Mouse (Mus musculus) heart, postnatal 36 days (tissue): ENCODE measurements around the gene Oat. TPM values are rescaled to one million over a fixed set of nuclear protein-coding genes. Genes with fewer than 3 reads are reported as not detected.

ENCODE experiments used
- DNase-seq, 2 experiments: peaks; one replicate each; pipeline ENCODE4 v3.0.0; 2021 to 2022
- intact Hi-C: fragments of 180-260 bp; cut with DNase I; formaldehyde crosslinking; loops from one replicate; pipeline ENCODE4 v1.15.1; 2025
- total RNA-seq, 2 experiments: library from RNA; stranded (reverse); gene quantifications; 2 replicates each; pipeline ENCODE4 v1.2.3; 2021

Gene Oat
- total RNA-seq = 100 to 1,000 TPM; 169 to 175 TPM

DNA sequence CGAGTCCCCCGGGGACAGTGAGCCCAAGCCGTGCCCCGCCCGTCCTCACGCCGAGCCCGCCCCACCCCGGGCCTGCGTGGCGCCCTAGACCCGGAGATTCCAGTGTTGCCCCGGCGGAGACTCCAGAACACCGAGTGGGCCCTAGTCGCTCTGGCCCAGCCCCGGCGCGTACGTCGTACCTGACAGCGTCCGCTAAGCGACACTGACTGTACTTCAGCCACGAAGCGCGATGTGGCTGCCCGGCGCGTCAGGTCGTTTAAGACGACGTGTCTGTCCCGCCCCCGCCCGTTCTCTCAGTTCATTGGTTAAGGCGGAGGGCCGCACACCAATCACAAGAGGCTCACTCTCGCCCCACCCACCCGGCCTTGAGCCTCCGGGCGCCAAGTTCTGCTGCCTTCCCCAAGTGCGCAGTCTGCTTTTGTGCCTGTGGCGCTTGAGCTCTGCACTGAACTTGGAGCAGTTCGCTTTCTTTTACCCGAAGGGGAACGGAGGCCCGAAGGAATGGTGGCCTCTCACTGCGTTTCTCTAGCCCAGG is at the start of gene Oat:
Gene Oat, minus strand, starts transcription at position 283 of the 535 bp plus-strand sequence.
- intact Hi-C loops = loop anchor here (5.0 to 10.0 kb wide), 2 partner anchors 139 to 236 kb away; partner anchors contain the start of gene Fam53b
- DNase-seq = peak; percentile 91 to 94

DNA sequence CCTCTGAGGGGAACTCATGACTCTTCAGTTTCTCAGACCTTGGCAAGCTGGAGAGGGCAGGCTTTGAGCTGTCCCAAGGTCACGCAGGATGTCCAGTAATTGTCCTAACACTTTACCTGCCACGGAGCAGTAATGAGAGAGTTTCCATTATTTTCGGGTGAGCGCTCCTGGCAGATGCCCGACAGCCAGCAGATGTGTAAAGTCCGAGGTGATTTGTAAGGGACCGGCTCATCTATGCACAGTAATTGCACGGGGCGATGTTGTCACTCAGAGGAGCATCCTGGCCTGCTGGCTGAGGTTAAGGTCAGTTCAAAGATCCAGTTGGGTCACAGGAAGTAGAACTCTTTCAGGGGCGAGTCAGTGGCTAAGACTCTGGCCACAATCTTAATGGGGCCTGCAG is 48.0 kb upstream of the Oat start:
- no peak for DNase-seq
- intact Hi-C loops = no loop called here

DNA sequence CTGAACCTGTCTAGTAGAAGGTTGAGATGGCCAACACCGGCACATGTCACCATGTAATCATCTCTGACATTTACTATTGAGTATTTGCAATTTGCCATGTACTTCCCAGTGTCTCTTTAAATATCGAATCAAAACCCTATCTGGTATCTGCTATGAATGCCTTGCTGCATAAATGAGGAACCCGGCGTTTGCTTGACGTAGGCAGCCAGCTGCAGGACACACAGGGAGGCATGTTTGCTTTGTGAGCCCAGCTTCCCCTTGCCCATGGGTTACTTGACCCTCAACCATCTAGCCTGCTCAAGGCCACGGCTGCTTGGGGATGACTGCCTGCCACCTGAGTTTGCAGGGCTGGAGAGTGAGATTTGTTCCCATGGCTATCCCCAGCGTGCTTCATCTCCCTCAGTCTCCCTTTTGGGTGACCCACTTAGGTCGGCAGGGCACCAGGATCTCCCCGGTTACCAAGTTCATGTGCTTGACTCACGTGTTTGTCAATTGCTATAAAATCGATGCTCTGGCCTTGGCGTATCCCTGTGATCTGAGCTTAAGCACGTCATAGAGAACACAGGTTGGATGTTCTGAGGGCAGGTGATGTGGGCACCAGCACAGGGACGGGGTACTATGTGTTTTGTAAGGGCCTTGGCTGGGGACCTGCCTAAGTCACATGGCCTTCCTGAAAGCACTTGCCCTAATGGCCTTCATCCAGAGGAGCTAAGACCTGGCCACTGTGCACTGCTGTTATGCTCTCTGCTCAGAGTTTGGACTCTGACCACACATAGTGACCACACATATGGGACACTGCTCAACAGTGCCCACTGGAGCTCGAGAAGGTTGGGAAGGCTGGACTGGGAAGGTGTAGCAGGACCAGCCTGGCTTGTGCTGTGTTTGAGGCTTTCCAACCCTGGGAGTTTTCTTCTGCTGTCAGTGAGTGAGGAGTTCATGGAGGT is 44.0 kb upstream of the Oat start:
- no peak for DNase-seq
- intact Hi-C loops = no loop called here

DNA sequence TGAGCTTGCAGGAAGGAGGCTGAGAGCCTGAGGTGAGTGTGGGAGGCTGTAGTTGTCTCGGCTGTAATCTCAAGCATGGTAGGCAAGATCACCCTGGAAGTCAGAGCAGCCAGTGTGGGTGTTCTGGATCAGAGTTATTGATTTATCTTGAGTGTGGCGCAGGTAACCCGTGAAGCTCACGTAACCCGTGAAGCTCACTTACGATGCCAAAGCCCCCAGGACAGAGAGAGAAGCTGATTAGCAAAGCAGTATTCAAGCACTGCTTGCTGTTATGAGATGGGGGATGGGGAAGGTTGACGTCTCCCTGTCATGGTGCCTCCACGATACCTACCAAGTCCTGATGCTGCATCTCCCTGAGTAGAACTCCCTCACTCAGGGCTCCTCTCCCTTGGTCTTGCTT is 43.4 kb upstream of the Oat start:
- intact Hi-C loops = no loop called here
- no peak for DNase-seq

DNA sequence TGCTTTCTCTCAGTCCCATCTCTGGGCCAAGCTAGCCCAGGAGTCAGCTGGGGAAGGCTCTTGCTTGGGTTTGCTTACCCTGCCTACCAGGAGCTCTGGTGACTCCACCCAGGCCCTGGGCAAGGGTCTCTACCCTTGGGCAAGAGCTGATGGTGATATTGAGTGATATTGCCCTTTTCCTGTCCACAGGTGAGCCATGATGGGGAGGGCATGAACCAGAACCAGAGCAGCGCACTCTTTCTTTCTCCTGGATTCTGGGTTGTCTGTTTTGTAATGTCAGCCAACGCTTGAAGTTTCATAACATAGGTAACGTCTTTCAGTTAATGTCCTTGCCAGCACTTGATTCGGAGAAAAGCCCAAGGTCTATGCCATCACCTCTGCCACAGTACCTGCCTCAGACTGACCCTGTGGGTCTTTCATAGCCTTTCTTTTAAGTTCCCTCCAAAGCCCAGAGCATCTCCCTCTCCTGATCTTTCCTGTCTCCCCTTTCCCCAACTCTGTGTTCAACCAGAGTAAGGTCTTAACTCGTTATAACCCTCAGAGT is 40.9 kb upstream of the Oat start:
- intact Hi-C loops = no loop called here
- DNase-seq = no peak

DNA sequence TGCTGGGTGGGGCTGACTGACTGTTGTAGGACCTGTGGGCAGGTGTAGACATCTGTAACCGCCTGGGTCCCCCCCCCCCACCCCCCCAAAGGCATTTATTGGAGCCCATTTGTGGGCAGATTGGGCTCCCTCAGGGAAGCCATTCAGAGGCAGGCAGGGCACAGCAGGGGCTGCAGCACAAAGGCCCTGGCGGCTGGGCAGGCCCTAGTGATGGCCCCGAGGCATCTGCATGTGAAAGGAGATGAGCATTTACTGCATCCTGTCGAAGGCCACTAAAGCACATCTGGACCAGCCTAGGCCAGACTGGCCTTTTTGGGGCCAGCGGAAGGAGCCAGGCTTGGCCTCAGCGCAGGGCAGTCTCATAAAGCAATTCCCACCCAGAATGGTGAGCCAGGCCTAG is 40.2 kb upstream of the Oat start:
- DNase-seq = no peak
- intact Hi-C loops = no loop called here

DNA sequence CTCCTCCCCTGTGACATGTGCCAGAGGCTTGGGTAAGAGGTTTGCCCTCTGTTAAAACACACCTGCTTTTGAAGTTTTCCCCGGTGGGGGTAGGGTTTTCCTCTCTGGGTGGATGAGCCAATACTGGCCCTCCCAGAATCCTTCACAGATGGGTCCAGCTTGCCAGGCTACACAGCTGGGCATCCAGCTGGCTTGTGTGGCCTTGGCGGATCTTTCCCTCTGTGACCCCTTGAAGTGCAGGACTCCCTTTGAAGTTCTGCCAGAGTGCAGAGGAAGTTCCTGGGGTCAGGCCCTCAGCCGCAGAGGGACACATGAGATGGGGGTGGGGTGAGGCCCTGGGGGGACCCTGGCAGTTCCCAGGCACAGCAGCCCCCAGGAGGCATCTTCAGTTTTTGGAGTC is 39.1 kb upstream of the Oat start:
- DNase-seq = no peak
- intact Hi-C loops = no loop called here

DNA sequence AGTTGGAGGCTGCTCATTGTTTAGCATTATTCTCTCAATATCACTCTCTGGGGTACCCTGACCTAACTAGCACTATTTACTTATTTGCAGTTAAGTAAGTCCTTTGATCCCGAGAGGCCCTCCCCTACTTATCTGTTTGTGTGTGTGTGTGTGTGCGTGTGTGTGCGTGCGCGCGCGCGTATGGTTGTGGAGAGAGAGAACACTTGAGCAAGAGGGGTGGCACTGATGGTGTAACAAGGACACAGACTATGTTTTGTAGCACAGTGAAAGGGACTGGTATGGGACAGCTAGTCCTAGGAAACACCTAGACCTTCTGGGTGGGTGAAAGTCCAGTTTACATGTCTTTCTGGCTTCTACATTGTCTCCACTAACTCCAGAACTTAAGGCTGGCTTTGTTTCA is 35.3 kb upstream of the Oat start:
- DNase-seq = no peak
- intact Hi-C loops = no loop called here

DNA sequence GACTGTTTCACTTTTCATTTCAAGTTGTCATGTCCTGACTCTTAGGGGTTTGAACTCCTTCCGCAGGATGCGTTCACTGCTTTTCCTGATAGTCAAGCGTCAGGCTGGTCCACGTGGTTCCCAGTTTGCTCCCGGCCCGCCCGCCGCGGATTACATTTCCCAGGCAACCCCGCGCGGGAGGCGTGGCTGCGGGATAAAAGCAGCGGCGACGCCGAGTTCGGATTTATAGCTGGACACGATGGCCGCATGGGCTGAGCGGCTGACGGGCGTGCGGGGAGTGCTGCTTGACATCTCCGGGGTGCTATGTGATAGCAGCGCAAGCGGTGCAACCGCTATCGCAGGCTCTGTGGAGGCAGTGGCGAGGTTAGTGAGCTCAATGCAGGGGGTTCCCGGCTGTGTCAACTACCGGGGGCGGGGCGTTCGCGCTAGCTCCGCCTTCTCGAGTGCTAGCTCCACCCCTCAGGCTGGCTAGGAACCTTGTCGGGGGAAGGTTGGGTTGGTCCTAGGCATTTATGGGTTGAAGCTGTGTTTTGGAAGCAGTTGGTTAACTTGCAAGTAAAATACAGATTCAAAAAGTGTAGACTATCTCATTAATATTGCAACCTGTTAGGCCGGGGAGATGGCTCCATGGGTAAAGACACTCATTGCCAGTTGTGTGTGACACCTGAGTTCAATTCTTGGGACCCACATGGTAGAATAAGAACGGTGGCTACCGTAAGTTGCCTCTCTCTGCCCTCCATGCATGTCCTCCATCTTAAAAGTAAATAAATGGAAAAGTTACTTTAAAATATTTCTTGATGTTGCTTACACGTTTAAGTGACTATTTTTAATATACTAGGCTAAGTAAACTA is 34.5 kb upstream of the Oat start, which contains the start of gene Lhpp:
Gene Lhpp, plus strand, starts transcription at position 171 of the 851 bp plus-strand sequence.
- intact Hi-C loops = no loop called here
- peak; percentile 79 to 83 for DNase-seq

DNA sequence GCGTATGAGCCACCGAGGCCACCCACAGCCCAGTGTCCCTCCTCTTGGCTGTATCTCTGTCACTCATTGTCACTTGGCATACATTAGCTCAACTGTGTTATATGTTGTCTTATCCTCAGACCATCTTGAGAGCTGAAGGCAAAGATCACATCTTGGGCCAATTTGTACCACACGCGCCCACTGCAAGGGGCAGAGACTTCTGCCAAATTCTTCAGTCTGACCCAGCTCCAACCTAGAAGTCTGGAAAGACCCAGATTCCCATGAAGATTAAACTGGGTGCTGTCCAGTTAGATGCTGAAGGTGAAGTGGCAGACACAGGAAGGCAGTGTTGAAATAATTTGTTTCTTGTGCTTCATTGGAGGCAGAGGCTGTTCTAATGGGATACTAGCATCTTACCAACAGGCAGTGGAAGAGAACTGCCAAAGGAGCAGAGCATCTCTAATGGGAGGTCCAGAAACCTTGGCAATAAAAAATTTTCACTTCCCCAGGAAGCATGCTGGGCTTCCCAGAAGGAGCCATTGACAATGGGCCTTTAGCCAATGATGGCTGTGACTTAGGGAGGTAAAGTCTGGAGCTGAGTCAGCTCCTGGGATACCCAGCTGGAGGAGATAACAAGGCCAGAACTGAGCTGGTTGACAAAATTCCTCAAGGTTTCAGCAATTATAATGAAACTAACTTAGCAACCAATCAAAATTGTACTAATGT is 32.3 kb upstream of the Oat start:
- no peak for DNase-seq
- intact Hi-C loops = no loop called here

DNA sequence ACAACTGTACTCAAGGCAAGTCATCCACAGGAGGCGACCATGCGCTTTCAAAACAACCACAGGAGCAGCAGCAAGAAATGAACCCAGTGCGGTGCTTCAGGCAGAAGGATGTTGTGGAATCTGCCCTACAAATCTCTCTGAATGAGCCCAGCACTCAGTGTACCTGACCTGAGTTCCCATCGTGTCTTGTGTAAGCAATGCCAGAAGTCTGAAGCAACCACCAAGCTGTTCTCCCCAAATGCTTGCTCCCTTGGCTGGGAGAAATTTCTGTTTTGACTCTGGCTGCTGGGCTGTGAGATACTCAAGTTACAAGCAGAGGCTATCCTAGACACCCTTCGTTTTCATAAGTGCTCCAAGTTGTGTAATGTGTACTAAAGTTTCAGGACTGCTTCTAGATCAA is 29.5 kb upstream of the Oat start:
- intact Hi-C loops = no loop called here
- DNase-seq = no peak

DNA sequence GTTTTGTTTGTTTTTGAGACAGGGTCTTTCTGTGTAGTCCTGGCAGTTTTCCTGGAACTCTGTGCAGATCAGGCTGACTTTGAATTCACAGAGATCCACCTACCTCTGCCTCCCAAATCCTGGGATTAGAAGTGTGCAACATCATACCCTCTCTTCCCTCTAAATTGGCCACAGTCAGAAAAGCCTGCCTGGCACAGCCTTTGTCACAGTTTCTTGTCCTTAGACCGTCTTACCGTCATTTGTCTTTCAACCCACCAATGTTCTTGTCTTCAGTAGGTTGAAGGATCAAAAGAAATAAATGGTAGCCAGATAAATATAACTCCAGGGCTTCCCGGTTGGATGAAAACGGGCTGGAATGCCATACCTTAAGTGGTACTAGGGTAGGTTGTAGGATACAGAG is 28.5 kb upstream of the Oat start:
- intact Hi-C loops = no loop called here
- no peak for DNase-seq

DNA sequence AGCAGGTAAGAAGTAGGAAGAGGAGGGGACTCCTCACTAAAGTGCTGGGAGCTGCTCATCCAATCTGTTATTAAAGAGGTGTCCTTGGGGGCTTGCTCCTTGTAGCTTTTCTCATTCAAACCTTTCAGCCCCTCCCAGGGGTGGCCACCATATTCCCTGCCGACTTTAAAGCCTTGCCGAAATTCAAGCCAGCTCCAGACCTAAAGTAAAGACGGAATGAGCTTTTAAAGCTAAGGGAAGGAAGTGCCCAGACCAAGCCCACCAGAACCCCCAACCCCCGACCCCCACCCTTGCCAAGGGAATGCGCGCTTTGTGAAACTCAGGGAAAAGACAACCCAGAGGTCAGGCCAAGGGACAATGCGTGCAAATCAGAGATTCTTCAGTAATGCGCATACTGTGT is 24.7 kb upstream of the Oat start:
- DNase-seq = no peak
- intact Hi-C loops = no loop called here

DNA sequence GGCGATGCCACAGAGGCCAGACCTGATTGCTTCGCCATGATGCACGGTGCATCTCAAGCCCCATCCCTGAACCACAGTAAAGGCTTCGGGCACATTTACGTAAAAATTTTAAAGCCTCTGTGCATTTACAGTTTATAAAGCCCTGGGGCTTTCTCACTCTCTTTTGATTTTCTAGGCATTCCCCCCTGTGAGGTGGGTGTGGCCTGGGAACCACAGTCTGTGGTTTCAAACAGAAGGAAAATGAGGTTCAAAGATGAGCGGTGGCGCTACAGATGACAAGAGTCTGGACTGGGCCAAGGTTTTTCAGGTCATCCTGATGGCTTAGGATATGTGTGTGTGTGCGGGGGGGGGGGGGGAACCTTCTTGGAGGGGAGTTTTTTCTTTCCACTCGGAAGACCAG is 23.8 kb upstream of the Oat start:
- no peak for DNase-seq
- intact Hi-C loops = no loop called here

DNA sequence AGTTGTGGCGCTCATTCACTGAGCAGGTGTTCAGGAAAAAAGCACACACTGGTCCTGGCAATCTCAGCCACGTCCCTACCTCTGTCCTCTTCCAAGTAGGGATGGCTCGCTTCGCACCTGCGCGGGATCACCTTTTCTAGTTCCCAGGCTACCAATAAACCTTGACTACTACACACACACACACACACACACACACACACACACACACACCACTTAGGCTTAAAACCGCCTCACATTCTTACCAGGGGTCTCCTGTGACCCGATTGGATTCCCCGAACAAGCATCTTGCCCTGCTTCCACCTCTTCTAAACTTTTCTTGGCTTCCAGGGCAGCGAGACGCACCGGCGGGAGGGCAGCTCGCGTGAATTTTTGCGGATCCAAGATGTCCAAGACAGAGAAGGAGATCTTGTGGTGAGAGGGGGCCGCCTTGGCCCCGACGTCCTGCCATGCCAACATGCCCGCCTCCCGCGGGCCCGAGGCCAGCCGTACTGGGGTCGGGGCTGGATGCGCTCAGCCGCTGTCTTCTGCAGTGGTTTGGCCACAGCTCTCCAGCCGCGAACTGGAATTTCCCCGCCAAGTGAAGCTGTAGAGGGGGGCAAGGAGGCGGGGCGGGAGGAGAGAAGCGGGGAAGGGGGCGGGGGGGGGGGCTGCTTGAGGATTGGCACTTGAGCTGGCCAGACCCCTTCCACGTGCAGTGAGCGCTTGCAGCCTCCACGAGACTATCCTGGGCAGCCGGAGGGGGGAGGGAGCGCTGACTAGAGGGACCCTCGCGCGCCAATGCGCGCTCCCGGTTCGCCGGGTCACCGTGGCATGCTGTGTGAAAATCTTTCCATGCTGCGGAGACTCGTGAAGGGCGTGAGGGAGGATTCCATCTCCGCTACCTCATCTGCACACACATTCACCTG is 23.1 kb upstream of the Oat start, which contains the start of gene Nkx1-2:
Gene Nkx1-2, minus strand, starts transcription at position 567 of the 905 bp plus-strand sequence.
- no peak for DNase-seq
- intact Hi-C loops = no loop called here

DNA sequence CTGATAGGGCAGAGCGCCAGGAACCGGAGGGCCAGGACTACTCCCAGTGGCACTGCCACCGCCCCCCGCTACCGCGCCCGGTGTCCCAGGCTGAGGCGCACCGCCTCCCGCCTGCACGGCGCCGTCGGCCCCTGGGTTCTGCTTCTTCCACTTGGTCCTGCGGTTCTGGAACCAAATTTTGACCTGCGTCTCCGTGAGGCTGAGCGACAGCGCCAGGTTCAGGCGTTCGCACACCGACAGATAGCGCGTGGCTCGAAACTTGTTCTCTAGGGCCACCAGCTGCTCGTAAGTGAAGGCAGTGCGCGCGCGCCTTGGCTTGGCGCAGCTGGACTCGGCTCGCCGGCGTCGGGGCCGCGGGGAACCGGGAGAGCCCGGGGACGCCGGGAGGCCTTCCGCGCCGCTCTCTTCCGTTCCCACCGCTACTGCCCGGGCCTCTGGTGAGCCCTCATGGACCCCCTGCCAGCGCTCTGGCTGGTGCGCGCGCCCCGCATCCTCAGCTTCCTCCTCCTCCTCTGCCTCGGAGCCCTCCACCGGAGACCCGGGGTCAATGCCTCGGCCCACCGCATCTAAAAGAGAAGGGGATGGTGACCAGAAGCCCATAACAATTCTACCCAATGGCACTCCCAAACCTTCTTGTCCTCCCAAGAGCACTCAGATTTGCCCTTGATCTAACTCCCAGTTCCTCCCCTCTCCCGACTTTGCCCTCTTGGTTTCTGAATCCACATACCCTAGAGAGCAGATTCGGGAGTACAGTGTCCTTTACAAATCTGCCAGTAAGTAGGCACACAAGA is 21.2 kb upstream of the Oat start:
- peak in 1 of 2 experiments; percentile 13 for DNase-seq
- intact Hi-C loops = no loop called here

DNA sequence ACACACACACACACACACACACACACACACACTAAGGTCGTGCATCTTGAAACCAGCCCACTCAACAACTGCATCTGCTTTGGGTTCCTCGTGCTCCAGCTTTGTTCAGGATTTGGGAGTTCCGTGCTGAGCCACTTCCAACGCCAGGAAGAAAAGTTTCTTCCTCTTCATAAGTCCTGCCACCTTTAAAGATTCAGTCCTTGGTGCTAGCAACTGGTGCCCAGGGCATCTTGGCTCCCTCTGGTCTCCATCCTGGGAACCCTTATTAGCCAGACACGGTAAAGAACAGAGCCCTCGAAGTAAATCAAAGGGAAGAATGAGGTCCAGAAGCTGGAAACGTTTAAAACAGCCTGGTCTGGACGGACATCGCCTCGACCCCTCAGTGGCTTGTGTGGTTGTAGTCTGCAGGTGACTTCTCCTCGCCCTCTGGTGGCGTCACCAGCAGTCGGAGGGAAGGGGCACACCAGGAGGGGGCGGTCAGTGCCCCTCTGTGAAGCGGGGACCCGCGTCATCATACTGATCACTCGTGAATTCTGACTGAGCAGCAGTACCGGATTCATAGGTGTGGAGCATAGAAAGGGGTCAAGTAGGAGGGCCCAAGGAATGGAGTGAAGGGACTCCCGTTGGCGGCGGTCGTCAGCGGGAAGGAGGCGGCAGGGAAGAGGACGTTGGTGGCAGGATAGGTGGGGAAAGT is 20.5 kb upstream of the Oat start:
- DNase-seq = no peak
- intact Hi-C loops = no loop called here

DNA sequence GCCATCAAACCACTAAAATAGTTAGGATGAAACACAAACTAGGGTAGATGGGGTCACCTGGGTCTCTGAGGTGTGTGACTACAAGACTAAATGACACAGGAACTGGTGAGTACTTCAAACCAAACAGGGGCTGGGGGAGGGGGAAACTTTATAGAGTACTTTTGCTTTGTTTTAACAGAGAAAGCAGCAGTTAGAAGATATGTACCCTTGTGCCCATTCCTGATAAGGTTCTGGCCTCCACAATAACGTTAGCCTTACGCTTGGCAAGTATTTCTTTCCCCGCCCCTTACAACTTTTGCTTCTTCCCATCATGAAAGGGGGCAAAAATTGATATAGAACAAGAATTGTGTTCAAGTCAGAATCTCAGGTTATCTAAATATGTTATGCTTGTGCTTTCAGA is 19.6 kb upstream of the Oat start:
- no peak for DNase-seq
- intact Hi-C loops = no loop called here
